Mouse (Mus musculus) layer of hippocampus, postnatal 36 days (tissue): ENCODE data around the gene Lrrc61. TPM values are rescaled to one million over a fixed set of nuclear protein-coding genes. Genes with fewer than 3 reads are reported as not detected.

Source experiments
- DNase-seq, 2 experiments: peaks; one replicate each; pipeline ENCODE4 v3.0.0; 2022
- total RNA-seq, 2 experiments: library from RNA; stranded (reverse); gene quantifications; 2 replicates each; pipeline ENCODE4 v1.2.3; 2021

Gene Lrrc61
- total RNA-seq, 2 experiments from 2014 or later: 29.4 to 35.0 TPM

GRCm38 (mm10) chr6:48548314-48548713, 6.3 kb upstream of the Lrrc61 start:
- DNase-seq: no peak

GRCm38 (mm10) chr6:48552918-48553317, 1.7 kb upstream of the Lrrc61 start:
- DNase-seq: no peak

- no peak for DNase-seq
These were observed 777 bp upstream of the Lrrc61 start for GRCm38 (mm10) chr6:48553819-48554218.

- DNase-seq: peak; percentile 42 to 44
These were observed 701 bp downstream of the Lrrc61 start for GRCm38 (mm10) chr6:48555104-48555890.

GRCm38 (mm10) chr6:48555956-48556355, 1.4 kb downstream of the Lrrc61 start:
- DNase-seq: no peak

- DNase-seq: no peak
These were observed 11.2 kb downstream of the Lrrc61 start for GRCm38 (mm10) chr6:48565693-48566310.

- DNase-seq: no peak
These were observed 11.7 kb downstream of the Lrrc61 start for GRCm38 (mm10) chr6:48566312-48566711.

GRCm38 (mm10) chr6:48568036-48568984, 13.7 kb downstream of the Lrrc61 start:
- no peak for DNase-seq

GRCm38 (mm10) chr6:48569065-48569807, 14.6 kb downstream of the Lrrc61 start:
- no peak for DNase-seq

- no peak for DNase-seq
These were observed 17.4 kb downstream of the Lrrc61 start for GRCm38 (mm10) chr6:48572014-48572413.

- no peak for DNase-seq
These were observed 18.0 kb downstream of the Lrrc61 start, which contains the start of gene Rarres2 for GRCm38 (mm10) chr6:48572572-48573061. TSS of gene Rarres2 (minus strand) at chr6:48572789.

GRCm38 (mm10) chr6:48573280-48573679, 18.7 kb downstream of the Lrrc61 start:
- no peak for DNase-seq

GRCm38 (mm10) chr6:48573981-48574380, 19.4 kb downstream of the Lrrc61 start:
- no peak for DNase-seq

- no peak for DNase-seq
These were observed 24.1 kb downstream of the Lrrc61 start for GRCm38 (mm10) chr6:48578736-48579135.

GRCm38 (mm10) chr6:48579215-48579648, 24.6 kb downstream of the Lrrc61 start:
- DNase-seq: no peak

- no peak for DNase-seq
These were observed 26.7 kb downstream of the Lrrc61 start for GRCm38 (mm10) chr6:48581257-48581656.

GRCm38 (mm10) chr6:48582037-48582436, 27.4 kb downstream of the Lrrc61 start:
- DNase-seq: no peak

- DNase-seq: no peak
These were observed 34.7 kb downstream of the Lrrc61 start, which contains the start of gene Gm45021 for GRCm38 (mm10) chr6:48589194-48589750. TSS of gene Gm45021 (plus strand) at chr6:48589610.

- no peak for DNase-seq
These were observed 36.7 kb downstream of the Lrrc61 start for GRCm38 (mm10) chr6:48591221-48591845.

- no peak for DNase-seq
These were observed 37.3 kb downstream of the Lrrc61 start for GRCm38 (mm10) chr6:48591871-48592270.
